Mouse (Mus musculus): ENCODE measurements at regions not wholly inside any gene's neighbourhood (a gene's known extent, or its start where the extent isn't known, plus 50 kb on each side); places are given as distances from the start of the nearest gene placed in this dataset.

DNA sequence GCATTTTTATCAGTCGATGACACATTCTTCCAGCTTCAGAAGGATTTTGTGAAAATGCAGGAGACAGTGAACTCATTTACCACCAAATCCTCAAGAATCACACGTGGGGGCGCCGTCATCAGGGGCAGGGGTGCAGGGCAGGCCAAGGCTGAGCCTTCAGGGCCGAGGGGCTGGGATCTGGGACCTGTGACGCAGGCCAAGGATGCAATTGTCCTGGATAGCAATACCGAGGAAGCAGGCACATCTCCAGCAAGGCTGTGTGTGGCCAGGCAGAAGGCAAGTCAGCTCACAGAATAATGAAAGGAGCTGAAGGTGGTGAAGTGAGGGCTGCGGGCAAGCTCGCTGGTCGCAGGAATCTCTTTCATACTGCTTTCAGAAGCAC, 897.3 kb upstream of the Car8 start:
- 0 out of 2 replicates have a peak overlapping the region, but pooled peaks have one; percentile 20 for H3K27ac ChIP-seq (replicated peaks)
- WGBS: 12% methylated on average over 10 of the region's 10 CpGs
- H3K4me1 ChIP-seq (replicated peaks; ENCODE audit: control insufficient read depth, insufficient read depth): no peaks in the 10 kb centered on the region
- peak overlapping the region; percentile 43; the same call in 1 of the 2 replicates for H3K9ac ChIP-seq (ENCODE audit: low read length)
- no peaks in the 10 kb centered on the region for H3K27me3 ChIP-seq (ENCODE audit: control insufficient read depth, insufficient read depth, low read length)
- peak overlapping the region; percentile 61 for H3K4me2 ChIP-seq (replicated peaks; ENCODE audit: low read depth)
- H3K4me3 ChIP-seq (ENCODE audit: low read depth, low read length): peak overlapping the region; percentile 30
- TF ChIP-seq CTCF (IDR thresholded peaks at IDR 0.05; ENCODE audit: low read depth) (no peak), EP300 (optimal IDR thresholded peaks at IDR 0.05) (no peak)
- peak; percentile 26 for DNase-seq (ENCODE audit: low spot score)
- H3K36me3 ChIP-seq (ENCODE audit: control insufficient read depth, insufficient read depth, low read length): no peaks in the 10 kb centered on the region
- 0 out of 2 replicates have a peak, but pooled peaks have one; percentile 40 for ATAC-seq (ENCODE audit: low FRiP score, low TSS enrichment)
- H3K9me3 ChIP-seq (ENCODE audit: control insufficient read depth, low read length): no peaks in the 10 kb centered on the region

DNA sequence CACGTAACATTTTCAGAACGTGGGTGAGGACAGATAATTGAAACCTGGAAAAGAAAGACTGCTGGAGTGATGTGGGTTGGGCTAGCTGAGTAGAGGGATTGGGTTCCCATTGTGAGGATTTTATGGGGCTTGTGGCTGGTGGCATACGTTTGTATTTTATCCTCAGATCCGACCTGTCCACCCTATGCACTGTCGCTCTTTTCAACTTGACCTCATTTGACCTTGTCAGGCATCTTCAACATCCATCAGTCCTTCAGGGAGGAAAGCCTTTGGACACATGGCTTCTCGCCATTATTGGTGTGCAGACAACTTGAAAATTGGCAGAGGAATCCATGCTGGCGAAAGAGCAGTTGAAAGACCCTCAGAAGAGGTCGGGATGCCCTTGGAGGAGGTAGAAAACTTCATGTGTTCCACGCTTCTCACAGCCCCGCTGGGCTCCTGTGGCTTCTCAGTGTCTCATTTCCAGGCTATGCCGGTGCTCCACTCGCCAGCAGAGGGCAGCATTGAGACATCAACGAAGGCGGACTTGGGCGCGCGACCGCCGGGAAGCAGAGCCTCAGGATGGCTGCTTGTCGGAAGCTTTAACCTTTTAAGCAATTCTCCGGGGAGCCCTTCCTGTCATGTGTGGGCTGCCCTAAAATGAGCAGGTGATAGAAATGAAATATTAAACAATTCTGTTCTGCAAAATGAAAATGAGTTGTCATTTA, 896.8 kb upstream of the Car8 start:
- no peaks in the 10 kb centered on the region for H3K36me3 ChIP-seq (ENCODE audit: control insufficient read depth, insufficient read depth, low read length)
- 0 out of 2 replicates have a peak overlapping the region, but pooled peaks have one; percentile 20 for H3K27ac ChIP-seq (replicated peaks)
- DNase-seq (ENCODE audit: low spot score) (peak; percentile 91), ATAC-seq (ENCODE audit: low FRiP score, low TSS enrichment) (peak; percentile 82)
- H3K4me3 ChIP-seq (ENCODE audit: low read depth, low read length): peak overlapping the region; percentile 30
- H3K4me1 ChIP-seq (replicated peaks; ENCODE audit: control insufficient read depth, insufficient read depth): no peaks in the 10 kb centered on the region
- WGBS: 10% methylated on average over 21 of the region's 21 CpGs
- 0 out of 2 replicates have a peak overlapping the region, but pooled peaks have one; percentile 43 for H3K9ac ChIP-seq (ENCODE audit: low read length)
- peak; percentile 98 for TF ChIP-seq CTCF (IDR thresholded peaks at IDR 0.05; ENCODE audit: low read depth)
- no peak for TF ChIP-seq EP300 (optimal IDR thresholded peaks at IDR 0.05)
- H3K4me2 ChIP-seq (replicated peaks; ENCODE audit: low read depth): peak overlapping the region; percentile 61
- no peaks in the 10 kb centered on the region for H3K9me3 ChIP-seq (ENCODE audit: control insufficient read depth, low read length)
- H3K27me3 ChIP-seq (ENCODE audit: control insufficient read depth, insufficient read depth, low read length): no peaks in the 10 kb centered on the region

DNA sequence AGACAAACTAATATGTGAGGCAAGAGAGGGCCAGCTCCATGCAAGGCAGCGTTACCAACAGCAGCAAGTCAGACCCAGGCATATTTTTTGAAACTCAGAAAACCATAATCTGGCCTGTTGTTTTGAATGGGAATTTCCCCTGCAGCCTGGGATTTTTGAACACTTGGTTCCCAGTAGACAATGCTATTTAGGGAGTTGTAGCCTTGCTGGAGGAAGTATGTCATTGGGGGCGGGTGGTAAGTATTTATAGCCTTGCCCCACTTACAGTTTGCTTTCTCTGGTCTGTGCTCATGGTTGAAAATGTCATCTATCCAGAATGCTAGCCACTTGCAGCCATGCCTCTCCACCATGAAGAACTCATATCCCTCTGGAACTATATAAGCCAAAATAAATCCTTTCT, 894.9 kb upstream of the Car8 start:
- DNase-seq (ENCODE audit: low spot score): no peak
- 70% methylated on average over 2 of the region's 2 CpGs for WGBS

DNA sequence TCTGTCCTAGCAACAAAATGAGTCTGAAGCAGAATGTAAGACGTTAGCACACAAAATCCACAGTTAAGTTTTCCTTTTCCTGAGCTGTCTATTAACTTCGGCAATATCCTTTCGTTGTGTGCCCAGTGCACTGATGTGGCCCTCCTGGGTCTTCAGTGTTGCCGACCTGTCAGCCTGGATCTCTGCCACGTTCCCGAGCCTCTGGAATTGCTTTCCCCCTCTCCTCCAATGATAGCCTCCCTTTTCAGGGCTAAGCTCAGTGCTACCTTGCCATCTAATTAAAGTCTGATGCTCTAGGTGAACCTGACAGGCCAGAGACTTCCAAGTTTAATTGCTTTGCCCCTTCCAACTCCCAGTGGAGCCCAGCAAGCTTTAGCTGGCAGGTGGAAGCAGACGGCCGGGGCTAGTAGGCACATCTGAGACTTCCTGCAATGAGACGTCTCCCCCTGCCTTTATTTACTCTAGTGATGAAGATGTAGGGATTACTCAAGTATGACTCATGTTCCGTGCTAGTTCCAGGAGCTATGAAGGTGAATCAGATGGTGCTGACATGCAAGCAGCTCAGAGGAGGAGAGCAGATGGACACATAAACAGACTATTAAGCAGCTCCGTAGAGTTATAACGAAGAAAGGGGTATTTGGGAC, 894.3 kb upstream of the Car8 start:
- H3K27me3 ChIP-seq (ENCODE audit: control insufficient read depth, insufficient read depth, low read length): no peaks in the 10 kb centered on the region
- H3K27ac ChIP-seq (replicated peaks): no peak overlapping the region
- no peaks in the 10 kb centered on the region for H3K4me1 ChIP-seq (replicated peaks; ENCODE audit: control insufficient read depth, insufficient read depth)
- H3K9ac ChIP-seq (ENCODE audit: low read length): no peak overlapping the region
- ATAC-seq (ENCODE audit: low FRiP score, low TSS enrichment) (peak; percentile 51; the same call in 1 of the 2 replicates), DNase-seq (ENCODE audit: low spot score) (no peak)
- H3K36me3 ChIP-seq (ENCODE audit: control insufficient read depth, insufficient read depth, low read length): no peaks in the 10 kb centered on the region
- no peak for TF ChIP-seq EP300 (optimal IDR thresholded peaks at IDR 0.05)
- TF ChIP-seq CTCF (IDR thresholded peaks at IDR 0.05; ENCODE audit: low read depth): no peak
- H3K4me3 ChIP-seq (ENCODE audit: low read depth, low read length): no peak overlapping the region
- no peak overlapping the region for H3K4me2 ChIP-seq (replicated peaks; ENCODE audit: low read depth)
- no peaks in the 10 kb centered on the region for H3K9me3 ChIP-seq (ENCODE audit: control insufficient read depth, low read length)
- 53% methylated on average over 12 of the region's 12 CpGs for WGBS

More for the DNA sequence above, 894.9 kb upstream of the Car8 start:
- H3K9me3 ChIP-seq (ENCODE audit: control insufficient read depth, low read length): no peaks in the 10 kb centered on the region
- no peak overlapping the region for H3K27ac ChIP-seq (replicated peaks)
- H3K9ac ChIP-seq (ENCODE audit: low read length): no peak overlapping the region
- no peak for ATAC-seq (ENCODE audit: low FRiP score, low TSS enrichment)
- no peak overlapping the region for H3K4me3 ChIP-seq (ENCODE audit: low read depth, low read length)
- H3K4me1 ChIP-seq (replicated peaks; ENCODE audit: control insufficient read depth, insufficient read depth): no peaks in the 10 kb centered on the region
- no peak overlapping the region for H3K4me2 ChIP-seq (replicated peaks; ENCODE audit: low read depth)
- TF ChIP-seq EP300 (optimal IDR thresholded peaks at IDR 0.05) (no peak), CTCF (IDR thresholded peaks at IDR 0.05; ENCODE audit: low read depth) (no peak)
- no peaks in the 10 kb centered on the region for H3K36me3 ChIP-seq (ENCODE audit: control insufficient read depth, insufficient read depth, low read length)
- no peaks in the 10 kb centered on the region for H3K27me3 ChIP-seq (ENCODE audit: control insufficient read depth, insufficient read depth, low read length)

DNA sequence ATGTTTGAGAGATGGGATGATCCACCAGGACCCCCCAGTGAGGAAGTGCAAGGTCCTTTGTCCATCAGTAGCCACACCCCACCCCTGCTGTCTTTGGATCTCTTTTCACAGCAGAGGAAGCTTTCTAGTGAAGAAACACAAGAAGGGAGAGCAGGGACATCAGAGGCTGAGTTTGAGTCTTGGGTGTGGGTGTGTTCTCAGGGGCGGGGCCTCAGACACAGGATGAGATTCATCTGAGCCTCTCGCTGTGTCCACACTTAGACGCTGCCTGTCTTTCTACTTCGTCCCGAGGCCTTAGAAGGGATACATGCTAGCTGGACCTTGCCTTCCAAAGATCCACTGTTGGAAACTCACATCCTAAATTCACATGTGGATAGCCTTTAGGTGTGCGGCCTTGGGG, 893.5 kb upstream of the Car8 start:
- TF ChIP-seq CTCF (IDR thresholded peaks at IDR 0.05; ENCODE audit: low read depth): no peak
- no peak for TF ChIP-seq EP300 (optimal IDR thresholded peaks at IDR 0.05)
- 84% methylated on average over 6 of the region's 6 CpGs for WGBS
- no peak for ATAC-seq (ENCODE audit: low FRiP score, low TSS enrichment)
- no peak for DNase-seq (ENCODE audit: low spot score)
- no peaks in the 10 kb centered on the region for H3K4me1 ChIP-seq (replicated peaks; ENCODE audit: control insufficient read depth, insufficient read depth)
- H3K27me3 ChIP-seq (ENCODE audit: control insufficient read depth, insufficient read depth, low read length): no peaks in the 10 kb centered on the region
- no peaks in the 10 kb centered on the region for H3K9me3 ChIP-seq (ENCODE audit: control insufficient read depth, low read length)
- no peak overlapping the region for H3K4me3 ChIP-seq (ENCODE audit: low read depth, low read length)
- no peak overlapping the region for H3K27ac ChIP-seq (replicated peaks)
- H3K9ac ChIP-seq (ENCODE audit: low read length): no peak overlapping the region
- H3K36me3 ChIP-seq (ENCODE audit: control insufficient read depth, insufficient read depth, low read length): no peaks in the 10 kb centered on the region
- H3K4me2 ChIP-seq (replicated peaks; ENCODE audit: low read depth): no peak overlapping the region

DNA sequence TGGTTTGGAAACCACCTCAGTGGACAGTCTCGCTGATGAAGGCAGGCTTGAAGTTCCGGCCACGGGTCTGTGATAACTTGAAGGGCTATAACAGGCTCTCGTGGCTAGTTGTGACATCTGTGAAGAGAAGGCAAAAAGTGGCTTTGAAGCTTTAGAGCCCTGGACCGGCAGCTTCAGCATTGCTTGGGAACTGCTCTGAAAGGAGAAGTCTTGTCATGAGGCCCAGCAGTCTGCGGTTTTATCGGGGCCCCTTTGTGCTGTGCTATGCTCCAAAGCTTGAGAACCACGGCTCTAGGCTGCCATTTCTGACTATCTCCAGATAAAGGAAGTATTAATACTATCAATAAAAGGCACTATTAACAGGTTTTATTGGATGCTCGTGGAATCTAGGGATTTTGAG, 892.8 kb upstream of the Car8 start:
- Histone ChIP-seq H3K36me3 (ENCODE audit: control insufficient read depth, insufficient read depth, low read length) (no peaks in the 10 kb centered on the region), H3K9ac (ENCODE audit: low read length) (no peak overlapping the region), H3K27me3 (ENCODE audit: control insufficient read depth, insufficient read depth, low read length) (no peaks in the 10 kb centered on the region), H3K9me3 (ENCODE audit: control insufficient read depth, low read length) (no peaks in the 10 kb centered on the region), H3K4me1 (replicated peaks; ENCODE audit: control insufficient read depth, insufficient read depth) (no peaks in the 10 kb centered on the region), H3K4me3 (ENCODE audit: low read depth, low read length) (no peak overlapping the region), H3K4me2 (replicated peaks; ENCODE audit: low read depth) (no peak overlapping the region), H3K27ac (replicated peaks) (no peak overlapping the region)
- 72% methylated on average over 9 of the region's 9 CpGs for WGBS
- ATAC-seq (ENCODE audit: low FRiP score, low TSS enrichment) (no peak), DNase-seq (ENCODE audit: low spot score) (no peak)
- no peak for TF ChIP-seq EP300 (optimal IDR thresholded peaks at IDR 0.05)
- TF ChIP-seq CTCF (IDR thresholded peaks at IDR 0.05; ENCODE audit: low read depth): no peak

Measured in stomach, postnatal 0 days (tissue).